Mouse (Mus musculus) lung, postnatal 0 days (tissue): Measurements from ENCODE around the gene Ndufa6.

ENCODE experiments used
- CTCF ChIP-seq: IDR thresholded peaks from 2 replicates; pipeline ENCODE4 v1.5.1; 2016; ENCODE audit warnings: antibody characterized with exemption, mild to moderate bottlenecking
- EP300 ChIP-seq: IDR thresholded peaks from 2 replicates; pipeline ENCODE4 v1.6.1; 2016; ENCODE audit warnings: antibody characterized with exemption, mild to moderate bottlenecking, control low read depth

GRCm38 (mm10) chr15:82353078-82353744, 911 bp downstream of the Ndufa6 start:
- TF ChIP-seq CTCF (no peak), EP300 (no peak)
